Mouse (Mus musculus) gastrocnemius, adult 18-20 months (tissue): ENCODE measurements around the gene Stk32c. TPM values are rescaled to one million over a fixed set of nuclear protein-coding genes. Genes with fewer than 3 reads are reported as not detected.

ENCODE experiments used
- total RNA-seq, 2 experiments: library from RNA; stranded (reverse); gene quantifications; 2 replicates each; pipeline ENCODE4 v1.2.3; 2021

The Stk32c gene
- total RNA-seq, 2 experiments from 2014 or later: 0.27 to 0.31 TPM

Other genes with a start within 250 kb of the Stk32c start
- gene Dpysl4, start 127.3 kb downstream of the Stk32c start, total RNA-seq: under 1 TPM; 0.16 to 0.17 TPM
- 1 to 10 TPM; 1.9 to 3.0 TPM for gene Lrrc27, start 319 bp downstream of the Stk32c start, total RNA-seq
- gene Pwwp2b, start 35.2 kb upstream of the Stk32c start, total RNA-seq: 1 to 10 TPM; 4.9 to 6.7 TPM
- gene Inpp5a, start 175.8 kb upstream of the Stk32c start, total RNA-seq: 10 to 100 TPM; 77.1 to 92.8 TPM